ENCODE assay signal across 7 mouse cellular contexts in the genomic region with DNA sequence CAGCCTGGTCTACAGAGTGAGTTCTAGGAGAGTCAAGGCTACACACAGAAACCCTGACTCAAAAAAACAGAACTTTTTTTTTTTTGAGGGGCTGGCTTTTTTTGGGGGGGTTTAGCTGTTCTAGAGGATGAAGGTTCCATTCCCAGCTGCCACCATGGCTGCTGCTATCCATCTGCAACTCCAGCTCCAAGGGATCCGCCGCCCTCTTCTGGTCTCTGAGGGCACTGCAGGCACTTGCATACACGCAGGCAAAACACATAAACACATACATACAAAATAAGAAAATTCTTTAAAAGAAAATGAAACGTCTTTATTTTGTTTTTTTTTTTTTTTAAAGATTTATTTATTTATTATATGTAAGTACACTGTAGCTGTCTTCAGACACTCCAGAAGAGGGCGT. TPM values are rescaled to one million over a fixed set of nuclear protein-coding genes. Genes with fewer than 3 reads are reported as not detected.
A peak's percentile ranks its signal among the peaks of the same experiment; 100 is the strongest.
DNase-seq lines count a peak whose midpoint lies in the region; ATAC-seq and TF ChIP-seq lines count a peak whose summit lies in the region.

No protein-coding gene starts in this region.

- H3K9ac ChIP-seq in kidney, embryonic 16.5 days (replicated peaks; ENCODE audit: low read length), result no peak overlapping the region
- no peak overlapping the region for H3K9ac ChIP-seq in lung, postnatal 0 days (replicated peaks; ENCODE audit: low read depth)

- peak; percentile 68 for DNase-seq in kidney, adult 18-20 months
- peak; percentile 52 to 54 for DNase-seq in CD8-positive naive resting alpha-beta T cell, adult 2 months (ENCODE audit: low read depth in 2 of 2, low spot score in 2 of 2)
- DNase-seq in Patski (ENCODE audit: low read depth, low spot score), result no peak
- DNase-seq in lung, postnatal 0 days (ENCODE audit: low spot score), result peak; percentile 37
- DNase-seq in testis, postnatal 10 days (ENCODE audit: low spot score), result peak; percentile 81

- TF ChIP-seq CTCF in Patski (IDR thresholded peaks at IDR 0.05), result peak; percentile 88
- TF ChIP-seq CTCF in embryonic fibroblast, embryonic 13.5 days (IDR thresholded peaks at IDR 0.05; ENCODE audit: borderline replicate concordance, insufficient read depth, low read length), result peak; percentile 41; the same call in 1 of the 2 replicates
- TF ChIP-seq CTCF in lung, postnatal 0 days (IDR thresholded peaks at IDR 0.05), result peak; percentile 72

- POLR2A ChIA-PET in Patski (lab: Charles Lee), result no interaction called here

- H3K4me2 ChIP-seq in kidney, embryonic 16.5 days (replicated peaks; ENCODE audit: low read depth, low read length), result no peak overlapping the region
- H3K4me2 ChIP-seq in lung, postnatal 0 days (replicated peaks; ENCODE audit: low read depth, low read length), result no peak overlapping the region

- TF ChIP-seq POLR2A in embryonic fibroblast, embryonic 13.5 days (IDR thresholded peaks at IDR 0.05; ENCODE audit: low read depth, low read length), result no peak

- no peak overlapping the region for H3K4me3 ChIP-seq in kidney, embryonic 16.5 days (ENCODE audit: low read length)
- no peak overlapping the region for H3K4me3 ChIP-seq in embryonic fibroblast, embryonic 13.5 days (ENCODE audit: insufficient read depth, low read length)
- no peak overlapping the region for H3K4me3 ChIP-seq in lung, postnatal 0 days (ENCODE audit: low read depth, low read length)

- WGBS in kidney, embryonic 16.5 days, result 52% methylated on average over 4 of the region's 5 CpGs
- 44% methylated on average over 4 of the region's 5 CpGs for WGBS in lung, postnatal 0 days

- peaks cover 4% of the 10 kb centered on the region; the same call in 1 of the 2 replicates for H3K9me3 ChIP-seq in kidney, embryonic 16.5 days (ENCODE audit: low read length)
- no peaks in the 10 kb centered on the region for H3K9me3 ChIP-seq in lung, postnatal 0 days (ENCODE audit: low read length)

- no peak for TF ChIP-seq EP300 in lung, postnatal 0 days (IDR thresholded peaks at IDR 0.05)

- no peaks in the 10 kb centered on the region for H3K36me3 ChIP-seq in kidney, embryonic 16.5 days (ENCODE audit: insufficient read depth, low read length)
- H3K36me3 ChIP-seq in lung, postnatal 0 days (ENCODE audit: insufficient read depth, low read length), result no peaks in the 10 kb centered on the region

- in situ Hi-C loops in Patski (cut with MboI; ENCODE audit: low pct_unique_long_range_greater_than_20kb), result no loop called here

- no peak overlapping the region for H3K27ac ChIP-seq in kidney, embryonic 16.5 days (ENCODE audit: low read length)
- no peak overlapping the region for H3K27ac ChIP-seq in embryonic fibroblast, embryonic 13.5 days (ENCODE audit: insufficient read depth, low read length)
- H3K27ac ChIP-seq in lung, postnatal 0 days (ENCODE audit: low read length), result no peak overlapping the region

- H3K4me1 ChIP-seq in kidney, embryonic 16.5 days (ENCODE audit: insufficient read depth, low read length), result no peaks in the 10 kb centered on the region
- H3K4me1 ChIP-seq in embryonic fibroblast, embryonic 13.5 days (ENCODE audit: control insufficient read depth, insufficient read depth, low read length), result no peaks in the 10 kb centered on the region
- peaks cover 4% of the 10 kb centered on the region; the same call in 1 of the 2 replicates for H3K4me1 ChIP-seq in lung, postnatal 0 days (ENCODE audit: insufficient read depth, low read depth, low read length)

- ATAC-seq in kidney, embryonic 16.5 days (ENCODE audit: low FRiP score, low TSS enrichment), result no peak
- ATAC-seq in Patski, result no peak
- no peak for ATAC-seq in lung, postnatal 0 days

- CTCF ChIA-PET in Patski (lab: Charles Lee), result interaction anchor here (1.1 to 1.5 kb wide), 4 partner anchors 32 to 100 kb away, joined by 3 to 5 read pairs (median 4); partner anchors contain the start of gene Limk1

- H3K27me3 ChIP-seq in kidney, embryonic 16.5 days (ENCODE audit: insufficient read depth, low read length), result no peaks in the 10 kb centered on the region
- no peaks in the 10 kb centered on the region for H3K27me3 ChIP-seq in Patski
- H3K27me3 ChIP-seq in lung, postnatal 0 days (replicated peaks; ENCODE audit: insufficient read depth, low read length), result no peaks in the 10 kb centered on the region

RNA-seq across cellular contexts. Expression of gene Eif4h, which starts 11.6 kb away (rescaled TPM):
- polyA plus RNA-seq in kidney, embryonic 16.5 days (2015; fragmentation: Nextera tagmentation; extraction: Ambion mirVana), result 492 and 502 TPM in 2 replicates
- 390 TPM for polyA plus RNA-seq in Patski (2021)
- polyA plus RNA-seq in embryonic fibroblast, embryonic 13.5 days (2011; ENCODE audit: insufficient read length, low read depth, missing spikeins), result 208 and 219 TPM in 2 replicates
- 403 and 485 TPM in 2 replicates for polyA plus RNA-seq in lung, postnatal 0 days (2015; fragmentation: Nextera tagmentation; extraction: Ambion mirVana)

RNA-seq across cellular contexts. Expression of gene Lat2, which starts 36.1 kb away (rescaled TPM):
- 1.8 and 3.6 TPM in 2 replicates for polyA plus RNA-seq in kidney, embryonic 16.5 days (2015; fragmentation: Nextera tagmentation; extraction: Ambion mirVana)
- 0.65 TPM for polyA plus RNA-seq in Patski (2021)
- polyA plus RNA-seq in embryonic fibroblast, embryonic 13.5 days (2011; ENCODE audit: insufficient read length, low read depth, missing spikeins), result 0.40 and 2.3 TPM in 2 replicates
- polyA plus RNA-seq in lung, postnatal 0 days (2015; fragmentation: Nextera tagmentation; extraction: Ambion mirVana), result 3.0 and 3.2 TPM in 2 replicates

RNA-seq across cellular contexts. Expression of gene Limk1, which starts 37.5 kb away (rescaled TPM):
- polyA plus RNA-seq in kidney, embryonic 16.5 days (2015; fragmentation: Nextera tagmentation; extraction: Ambion mirVana), result 4.9 and 5.2 TPM in 2 replicates
- polyA plus RNA-seq in Patski (2021), result 18.6 TPM
- 16.5 and 18.0 TPM in 2 replicates for polyA plus RNA-seq in embryonic fibroblast, embryonic 13.5 days (2011; ENCODE audit: insufficient read length, low read depth, missing spikeins)
- 7.2 and 10.2 TPM in 2 replicates for polyA plus RNA-seq in lung, postnatal 0 days (2015; fragmentation: Nextera tagmentation; extraction: Ambion mirVana)
